Mouse (Mus musculus) lung, adult 18-20 months (tissue): ENCODE data around the gene Tnik.

Source experiments
- DNase-seq, 2 experiments: peaks; one replicate each; pipeline ENCODE4 v3.0.0; 2022; ENCODE audit warnings: mixed read lengths in 2 of 2

Gene Tnik

GRCm38 (mm10) chr3:28725203-28725602, 462.2 kb downstream of the Tnik start:
- no peak for DNase-seq
